Mouse (Mus musculus): ENCODE results near the gene Parp6.
A peak's percentile ranks its signal among the peaks of the same experiment; 100 is the strongest.

- TF ChIP-seq POLR2A (IDR thresholded peaks at IDR 0.05; ENCODE audit: low read depth, low read length) (peak; percentile 96), CTCF (conservative IDR thresholded peaks at IDR 0.05 in 1 of 2, IDR thresholded peaks at IDR 0.05 in 1 of 2; ENCODE audit: low read depth in 2 of 2, low read length in 2 of 2) (no peak), USF1 (IDR thresholded peaks at IDR 0.05; ENCODE audit: low read depth, low read length) (peak; percentile 94), ZC3H11A (IDR thresholded peaks at IDR 0.05; ENCODE audit: low read depth, low read length) (no peak), CHD2 (IDR thresholded peaks at IDR 0.05; ENCODE audit: low read length) (no peak), MAX (IDR thresholded peaks at IDR 0.05; ENCODE audit: low read length) (peak; percentile 82), KAT2A (IDR thresholded peaks at IDR 0.05; ENCODE audit: insufficient replicate concordance, low read length) (no peak), MAFK (IDR thresholded peaks at IDR 0.05; ENCODE audit: insufficient replicate concordance, low read length) (no peak), TBP (conservative IDR thresholded peaks at IDR 0.05; ENCODE audit: low read depth, low read length) (peak; percentile 89), EP300 (IDR thresholded peaks at IDR 0.05; ENCODE audit: low read length) (no peak), SMC3 (IDR thresholded peaks at IDR 0.05; ENCODE audit: low read depth, low read length) (no peak)
Measured at GRCm38 (mm10) chr9:59616622-59617306, at the start of gene Parp6.

Measured in CH12.LX (cell line).